Mouse (Mus musculus) cerebellum, adult 11 months (tissue): ENCODE measurements at regions not wholly inside any gene's neighbourhood (a gene's known extent, or its start where the extent isn't known, plus 50 kb on each side); places are given as distances from the start of the nearest gene placed in this dataset.

Experiments used
- DNase-seq: peaks from one replicate; pipeline ENCODE4 v3.0.0; 2022

DNA sequence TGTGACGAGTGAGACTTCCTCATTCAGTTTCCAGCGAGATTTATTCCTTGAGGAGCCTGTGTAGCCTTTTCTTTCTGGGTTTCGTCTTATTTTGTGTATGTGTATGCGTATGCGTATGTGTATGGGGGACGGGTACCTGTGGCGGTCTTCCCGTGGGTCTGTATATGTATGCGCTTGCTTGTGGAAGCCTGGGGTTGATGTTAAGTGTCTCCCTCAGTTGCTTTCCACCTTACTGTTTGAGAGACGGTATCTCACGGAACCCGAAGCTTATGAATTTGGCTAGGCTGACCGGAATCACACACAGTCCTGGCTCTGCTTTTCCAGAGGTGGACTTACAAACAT, 87.1 kb downstream of the Ankrd50 start:
- DNase-seq, result no peak

- DNase-seq, result peak; percentile 13
These were observed 87.7 kb downstream of the Ankrd50 start for GRCm38 (mm10) chr3:38396760-38397614.

- no peak for DNase-seq
These were observed 90.3 kb downstream of the Ankrd50 start for GRCm38 (mm10) chr3:38394308-38394707.

DNA sequence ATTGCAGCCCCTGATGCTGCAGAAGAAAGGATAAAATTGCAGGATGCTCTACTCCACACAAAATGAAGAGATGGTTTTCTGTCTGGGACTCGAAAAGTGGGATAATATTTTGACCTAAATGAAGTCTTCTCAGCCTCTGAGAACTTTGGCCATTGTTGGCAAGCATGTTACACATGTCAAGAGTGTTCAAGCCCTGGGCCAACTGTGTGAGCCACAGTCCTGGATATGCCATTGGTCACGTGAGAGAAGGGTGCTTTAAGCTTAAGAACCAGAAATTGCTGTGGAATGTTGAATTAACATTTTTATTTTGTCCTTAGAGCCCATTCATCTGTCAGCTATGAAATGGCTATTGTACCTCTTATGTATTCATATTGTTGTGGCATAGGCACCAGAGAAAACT, 95.0 kb downstream of the Ankrd50 start:
- DNase-seq, result no peak

GRCm38 (mm10) chr3:38388961-38389360, 95.7 kb downstream of the Ankrd50 start:
- no peak for DNase-seq

- DNase-seq, result no peak
These were observed 101.9 kb downstream of the Ankrd50 start for GRCm38 (mm10) chr3:38382743-38383142.

DNA sequence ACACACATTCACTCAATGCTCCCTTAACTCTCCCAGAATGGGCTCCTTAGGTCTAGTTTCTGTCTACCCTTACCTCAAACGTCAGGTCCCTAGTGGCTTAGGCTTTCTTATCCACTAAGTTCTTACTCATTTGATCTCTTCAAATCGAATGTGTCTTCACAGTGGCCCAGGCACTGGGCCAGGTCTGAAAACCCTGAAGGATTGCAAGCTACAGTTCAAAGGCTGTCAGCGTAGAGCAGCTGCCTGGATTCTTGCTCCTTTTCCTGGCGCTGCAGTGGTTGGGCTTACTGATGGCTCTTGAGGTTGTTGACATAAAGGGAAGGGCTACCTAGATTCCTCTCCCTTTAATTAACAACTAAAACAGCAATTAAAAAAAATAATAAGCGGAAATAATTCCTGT, 103.0 kb downstream of the Ankrd50 start:
- no peak for DNase-seq

DNA sequence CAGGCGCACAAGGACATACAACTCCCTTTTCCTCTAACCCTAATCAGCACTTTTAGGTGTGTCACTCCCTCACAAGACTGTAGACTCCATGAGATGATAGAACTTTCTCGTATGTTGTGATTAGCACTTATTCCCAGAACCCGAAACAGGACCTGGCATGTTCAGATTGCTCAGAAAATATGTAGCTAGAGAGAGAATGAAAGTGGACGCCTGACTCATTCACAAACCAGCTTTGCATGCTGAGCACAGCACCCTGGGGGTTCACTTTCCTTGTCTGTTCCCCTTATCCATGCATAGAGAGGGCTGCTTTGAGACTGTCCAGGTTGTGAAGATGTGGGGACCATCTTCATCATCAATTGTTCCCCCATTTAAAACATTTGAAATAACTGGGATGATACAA, 111.0 kb downstream of the Ankrd50 start:
- DNase-seq, result no peak

DNA sequence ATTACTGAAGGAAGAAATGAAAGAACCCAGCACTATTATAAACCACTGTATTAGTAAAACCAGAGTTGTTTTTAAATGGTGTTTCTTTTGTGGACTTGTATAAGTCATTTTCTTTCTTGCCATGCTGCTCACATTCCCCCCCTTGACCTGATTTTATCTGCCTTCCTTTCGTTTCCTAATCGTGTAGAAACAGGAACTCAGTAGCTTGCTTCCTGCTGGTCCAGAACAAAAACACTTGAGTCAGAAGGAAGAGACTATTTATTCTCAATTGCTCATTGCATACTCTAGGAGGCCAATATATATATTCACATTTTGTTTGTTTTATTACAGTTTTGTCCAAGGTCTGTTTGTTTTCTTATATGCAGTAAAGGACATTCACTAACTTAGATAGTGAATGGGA, 112.9 kb downstream of the Ankrd50 start:
- no peak for DNase-seq

DNA sequence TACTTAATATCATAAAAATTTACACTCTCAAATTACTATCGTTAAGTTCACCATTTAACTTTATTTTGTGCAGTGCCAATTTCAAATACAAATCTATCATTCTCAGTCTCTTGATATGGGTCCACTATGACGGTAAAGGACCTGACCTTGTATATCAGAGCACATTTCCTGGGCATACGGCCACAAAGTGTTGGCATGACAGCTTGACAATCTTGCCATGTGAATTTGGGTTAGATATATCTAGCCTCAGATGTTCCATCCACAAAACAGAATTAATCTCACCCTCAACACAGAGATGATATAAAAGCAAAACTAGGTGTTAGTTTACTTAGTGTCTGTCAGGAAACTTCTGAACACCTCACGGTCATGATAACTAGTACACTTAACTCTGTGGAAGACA, 120.8 kb downstream of the Ankrd50 start:
- no peak for DNase-seq

- no peak for DNase-seq
These were observed 123.2 kb downstream of the Ankrd50 start for GRCm38 (mm10) chr3:38361411-38361810.

DNA sequence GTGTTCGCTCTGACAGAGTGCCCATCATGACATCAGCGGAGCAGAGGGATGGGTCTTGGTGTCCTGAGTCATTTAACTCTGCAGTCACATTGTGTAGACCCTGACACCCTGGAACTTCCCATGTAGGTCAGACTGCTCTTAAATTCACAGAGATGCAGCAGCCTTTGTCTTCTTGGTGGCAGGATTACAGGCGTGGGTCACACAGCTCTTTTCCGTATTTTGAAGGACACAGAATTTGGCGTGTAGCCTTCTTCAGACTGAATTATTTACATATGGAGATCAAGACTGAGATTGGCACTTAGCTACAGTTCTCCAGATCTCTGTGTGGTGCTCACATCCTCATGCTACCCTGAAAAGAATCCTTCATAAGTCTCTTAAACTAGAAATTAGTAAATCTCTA, 123.7 kb downstream of the Ankrd50 start:
- DNase-seq, result no peak

- no peak for DNase-seq
These were observed 124.2 kb downstream of the Ankrd50 start for GRCm38 (mm10) chr3:38360421-38360921.

- no peak for DNase-seq
These were observed 126.6 kb downstream of the Ankrd50 start for GRCm38 (mm10) chr3:38357905-38358491.

DNA sequence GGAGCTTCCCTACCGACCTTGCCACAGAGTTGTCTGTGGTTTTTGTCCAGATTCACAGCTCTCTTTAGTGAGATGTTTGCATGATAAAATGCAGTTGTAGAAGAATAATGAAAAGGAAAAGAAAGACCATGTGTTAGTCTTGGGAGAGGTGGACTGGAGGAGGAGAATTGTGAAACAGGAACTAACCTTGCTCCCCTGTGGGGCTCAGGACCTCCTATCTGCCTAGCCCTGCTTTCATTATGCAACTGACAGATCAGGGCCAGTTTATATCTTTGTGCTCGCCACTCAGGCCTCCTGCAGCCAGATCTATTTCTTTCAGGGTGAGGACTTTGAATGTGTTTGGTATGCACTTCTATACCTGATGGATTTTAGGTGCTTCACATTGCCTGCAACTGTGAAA, 140.4 kb downstream of the Ankrd50 start:
- no peak for DNase-seq

GRCm38 (mm10) chr3:38341666-38342065, 143.0 kb downstream of the Ankrd50 start:
- DNase-seq, result no peak

- DNase-seq, result peak; percentile 8
These were observed 151.2 kb downstream of the Ankrd50 start for GRCm38 (mm10) chr3:38333321-38333910.

DNA sequence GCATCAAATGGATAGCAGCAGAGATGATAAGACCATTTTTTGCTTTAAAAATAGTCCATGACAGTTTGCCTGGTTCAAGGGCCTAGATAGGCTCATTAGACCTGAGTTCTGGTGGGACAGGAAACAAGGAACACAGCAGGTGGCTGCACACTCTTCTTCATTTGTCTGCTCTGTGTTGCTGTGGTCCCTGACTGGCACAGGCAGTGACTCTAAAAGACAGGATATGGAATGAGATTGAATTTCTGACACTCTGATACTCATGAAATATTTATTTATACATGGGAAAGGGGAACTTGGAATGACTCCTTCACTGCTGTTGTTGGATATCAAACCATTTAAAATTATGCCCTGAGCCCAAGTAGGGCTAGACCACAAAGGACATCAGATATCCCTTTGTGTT, 153.5 kb downstream of the Ankrd50 start:
- DNase-seq, result no peak

DNA sequence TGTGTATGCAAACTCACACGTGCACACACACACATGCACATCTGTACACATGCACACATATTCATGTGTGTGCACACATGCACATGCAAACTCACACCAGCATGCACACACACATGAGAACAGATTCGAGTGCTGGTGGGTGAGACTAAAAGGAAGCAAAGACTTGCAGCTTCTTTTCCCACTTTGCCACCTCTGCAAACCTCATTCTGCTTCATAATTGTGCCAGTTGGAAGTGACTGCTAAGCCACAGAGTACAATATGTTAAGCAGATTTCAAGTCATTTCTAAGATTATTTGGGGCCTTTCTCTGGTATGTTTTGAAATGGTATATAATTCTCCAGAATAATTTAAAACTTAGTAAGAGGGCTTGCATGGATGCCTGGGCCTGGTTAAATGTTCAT, 157.4 kb downstream of the Ankrd50 start:
- no peak for DNase-seq

DNA sequence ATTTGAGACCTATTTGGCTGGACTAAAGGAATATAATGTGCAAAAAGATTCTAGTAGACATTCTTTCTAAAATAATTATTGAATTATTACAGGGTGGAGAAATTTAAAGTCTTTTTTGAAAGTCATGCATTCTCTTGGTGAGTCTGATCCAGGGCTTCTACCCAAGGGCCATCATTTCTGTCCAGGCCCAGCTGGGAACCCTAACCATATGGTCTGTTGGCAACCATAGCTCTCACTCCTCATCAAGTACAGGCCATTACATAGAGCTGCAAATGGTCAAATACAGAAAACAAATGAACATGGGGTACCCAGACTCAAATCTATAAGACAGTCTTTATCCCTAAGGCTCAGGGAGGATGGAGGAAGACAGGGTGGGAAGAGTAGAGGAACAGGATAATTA, 158.4 kb downstream of the Ankrd50 start:
- peak; percentile 19 for DNase-seq

DNA sequence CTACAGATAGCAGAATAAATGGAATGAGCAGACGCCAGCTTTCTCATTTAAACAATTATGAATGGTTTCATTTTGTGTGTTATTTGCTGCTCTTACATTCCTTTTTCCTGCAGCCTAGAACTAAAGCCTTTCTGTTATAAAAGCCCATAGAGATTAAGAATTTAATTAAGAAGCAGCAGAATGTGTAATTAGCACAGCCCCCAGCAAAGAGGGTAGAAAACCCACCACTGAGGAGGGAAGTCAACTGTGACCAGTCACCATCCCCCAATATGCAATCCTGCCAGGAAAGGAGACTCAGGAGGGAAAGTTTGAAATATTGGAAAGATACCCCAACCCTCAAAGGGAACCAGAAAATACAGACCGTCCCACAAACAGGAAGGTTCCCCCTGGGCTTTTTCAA, 160.0 kb downstream of the Ankrd50 start:
- no peak for DNase-seq

DNA sequence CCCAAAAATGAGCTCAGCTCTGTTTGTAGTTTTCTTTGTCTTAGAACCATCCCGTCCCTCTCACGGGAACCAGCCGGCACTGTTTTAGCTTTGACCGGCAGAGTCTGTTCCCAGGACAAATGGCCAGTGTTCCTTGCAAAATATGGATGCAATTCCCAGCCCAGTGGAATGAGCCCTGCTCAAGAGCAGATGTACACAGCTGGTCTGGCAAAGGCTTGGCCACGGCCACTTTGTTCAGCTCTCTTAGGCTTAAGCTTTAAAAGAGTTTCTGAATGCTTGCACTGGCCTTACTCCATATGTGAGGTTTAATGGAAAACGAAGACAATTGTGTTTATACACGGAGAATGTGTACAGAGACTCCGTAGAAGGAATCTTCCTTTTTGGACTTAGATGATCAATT, 162.2 kb downstream of the Ankrd50 start:
- no peak for DNase-seq

GRCm38 (mm10) chr3:38321620-38322019, 163.0 kb downstream of the Ankrd50 start:
- no peak for DNase-seq

DNA sequence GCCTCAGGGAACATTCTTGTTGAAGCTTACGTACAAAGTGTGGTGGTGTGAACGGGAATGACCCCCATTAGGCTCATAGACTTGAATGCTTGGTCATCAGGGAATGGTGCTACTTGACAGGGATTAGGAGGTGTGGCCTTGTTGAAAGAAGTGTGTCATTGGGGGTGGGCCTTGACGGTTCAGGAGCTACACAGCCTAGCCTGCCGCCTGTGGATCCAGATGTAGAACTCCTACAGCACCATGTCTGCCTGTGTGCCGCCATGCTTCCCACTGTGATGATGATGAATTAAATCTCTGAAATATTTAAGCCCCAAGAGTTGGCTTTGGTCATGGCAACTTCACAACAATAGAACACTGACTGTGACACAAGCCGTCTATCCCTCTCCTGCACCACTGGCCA, 163.6 kb downstream of the Ankrd50 start:
- no peak for DNase-seq
